Mouse (Mus musculus): ENCODE measurements around the gene Calm1. TPM values are rescaled to one million over a fixed set of nuclear protein-coding genes. Genes with fewer than 3 reads are reported as not detected.
A peak's percentile ranks its signal among the peaks of the same experiment; 100 is the strongest.

The Calm1 gene
- total RNA-seq, 2 experiments from 2014 or later = 167 to 549 TPM

DNA sequence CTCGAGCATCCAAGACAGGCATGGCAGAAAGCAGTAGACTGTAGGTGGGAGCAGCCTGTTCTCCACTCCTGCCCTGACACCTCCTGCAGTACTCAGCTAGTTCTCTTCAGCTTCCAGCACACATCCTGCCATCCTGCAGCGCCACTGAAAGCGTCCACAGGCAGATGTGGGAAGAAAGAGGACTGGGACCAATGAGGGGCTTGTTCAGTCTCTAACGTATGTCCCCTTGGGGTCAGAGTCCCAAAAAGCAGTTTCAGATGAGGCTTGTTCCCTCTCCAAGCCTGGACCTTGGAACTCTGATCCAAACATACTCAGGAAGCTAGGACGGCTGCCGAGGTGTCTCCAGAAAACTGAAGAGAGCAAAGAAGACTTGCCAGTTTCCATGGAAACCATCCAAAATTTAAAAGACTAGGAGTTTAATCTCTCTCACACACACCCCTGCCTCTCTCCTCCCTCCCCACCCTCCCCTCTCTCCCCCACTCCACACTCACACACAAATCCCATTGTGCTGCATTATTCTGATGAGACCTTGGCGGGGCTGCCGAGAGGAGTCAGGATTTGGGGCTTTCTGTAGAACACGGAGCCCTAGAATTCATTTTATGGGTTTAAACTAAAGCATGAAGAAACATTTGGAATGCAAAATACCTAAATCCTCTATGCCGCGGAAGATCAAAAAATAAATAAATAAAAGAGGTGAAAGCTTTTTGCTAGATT lies 22.5 kb downstream of the Calm1 start:
- no peak for ATAC-seq (replicated peaks; ENCODE audit: poor library complexity, severe bottlenecking)

DNA sequence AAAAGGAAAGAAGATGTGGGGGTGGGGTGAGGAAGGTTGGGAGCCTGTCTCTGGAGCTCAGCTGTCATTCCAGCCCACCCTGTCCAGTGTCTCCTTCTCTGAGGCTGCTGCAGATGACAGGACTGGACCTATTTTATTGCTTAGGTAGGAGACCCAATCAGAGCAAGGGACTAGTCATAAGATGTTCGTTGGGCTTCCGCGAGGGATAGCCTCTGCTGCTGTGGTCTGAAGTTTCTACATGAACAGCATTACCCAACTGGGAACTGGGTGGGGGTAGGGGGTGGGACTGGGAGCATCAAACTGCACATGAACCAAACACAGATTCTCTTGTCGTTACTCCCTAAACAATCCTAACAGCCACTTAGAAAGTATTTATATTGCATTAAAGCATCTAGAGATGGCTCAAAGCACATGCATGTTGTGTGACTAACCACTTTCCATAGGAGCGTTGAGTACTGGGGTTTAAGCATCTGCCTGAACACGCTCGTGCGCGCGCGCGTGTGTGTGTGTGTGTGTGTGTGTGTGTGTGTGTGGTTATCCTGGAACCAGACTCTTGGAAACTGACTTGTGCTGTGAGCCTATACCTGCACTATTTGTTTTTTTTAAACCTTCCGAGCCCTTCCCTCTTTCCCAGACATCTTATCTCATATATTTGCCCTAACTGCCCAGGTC lies 23.2 kb downstream of the Calm1 start:
- no peak for ATAC-seq (replicated peaks; ENCODE audit: poor library complexity, severe bottlenecking)

DNA sequence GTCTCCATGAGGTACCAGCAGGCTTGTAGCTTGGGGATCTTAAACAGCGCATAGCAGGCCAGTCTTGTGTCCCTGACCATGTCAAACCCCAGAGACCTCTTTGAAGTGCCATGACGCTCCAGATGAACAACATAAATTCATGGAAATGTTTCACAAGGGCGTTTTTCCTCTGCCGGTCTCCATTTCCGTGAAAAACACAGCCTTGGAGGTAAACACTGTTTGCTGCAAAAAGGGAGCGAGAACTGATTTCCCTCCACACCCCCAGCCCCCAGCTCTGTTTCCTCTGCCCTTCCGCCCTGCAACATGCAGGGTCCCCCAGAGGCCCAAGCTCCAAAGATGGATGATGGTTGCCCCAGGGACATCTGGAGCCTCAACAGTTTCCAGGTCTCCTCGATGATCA lies 24.3 kb downstream of the Calm1 start:
- ATAC-seq (replicated peaks; ENCODE audit: poor library complexity, severe bottlenecking) = no peak

DNA sequence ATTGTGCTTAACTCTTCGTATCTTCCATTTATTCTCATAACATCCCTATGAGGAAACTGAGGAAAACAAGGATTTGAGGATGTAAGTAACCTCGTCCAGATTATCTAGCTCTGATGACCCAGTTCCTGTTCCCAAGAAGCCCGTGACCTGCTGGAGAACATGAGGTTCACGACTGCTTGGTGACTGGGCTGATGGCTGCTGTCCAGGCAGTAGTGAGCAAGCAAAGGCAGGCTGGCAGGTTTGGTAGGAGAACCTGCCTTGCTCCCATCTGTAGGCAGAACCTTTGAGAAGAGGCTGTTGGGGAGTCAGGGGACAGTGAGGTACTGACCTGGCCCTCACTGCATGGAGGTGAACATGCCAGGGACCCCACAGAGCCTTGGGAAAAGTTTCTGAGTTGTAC lies 26.0 kb downstream of the Calm1 start:
- ATAC-seq (replicated peaks; ENCODE audit: poor library complexity, severe bottlenecking) = no peak

DNA sequence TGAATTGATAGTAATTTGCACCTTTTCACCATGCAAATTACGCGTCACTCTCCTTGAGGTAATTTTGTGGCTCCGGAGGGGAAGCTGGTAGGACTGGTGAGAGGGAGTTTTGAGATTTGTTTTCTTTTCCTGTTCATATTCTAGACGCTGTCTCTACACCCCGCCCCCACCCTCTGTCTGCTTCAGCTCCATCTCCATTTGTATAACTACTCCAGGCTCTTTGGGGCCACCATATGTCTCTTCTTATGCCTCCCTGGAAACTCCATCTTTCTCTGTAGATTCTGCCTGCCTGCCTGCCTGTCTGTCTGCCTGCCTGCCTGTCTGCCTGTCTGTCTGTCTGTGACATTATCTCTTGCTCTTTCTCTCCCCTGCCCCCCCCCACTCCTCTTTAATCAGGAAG lies 26.8 kb downstream of the Calm1 start:
- no peak for ATAC-seq (replicated peaks; ENCODE audit: poor library complexity, severe bottlenecking)

DNA sequence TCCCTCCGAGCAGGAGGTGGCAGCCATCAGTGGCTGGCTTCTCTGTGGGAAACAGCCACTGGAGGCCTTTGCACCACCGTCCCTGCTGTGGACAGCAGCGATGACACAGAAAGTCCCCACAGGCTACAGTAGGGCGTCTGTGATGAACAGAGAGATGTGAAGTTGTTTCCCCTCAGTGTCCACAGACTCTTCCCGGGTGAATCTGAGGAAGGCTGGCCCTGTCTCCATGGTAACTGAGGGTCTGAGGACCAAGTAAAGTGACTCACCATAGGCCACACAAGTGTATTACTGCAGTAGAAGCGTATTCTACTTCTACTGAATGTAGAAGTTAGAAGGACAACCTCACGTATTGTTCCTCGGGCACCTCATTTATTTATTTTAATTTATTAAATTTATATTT lies 27.4 kb downstream of the Calm1 start:
- no peak for ATAC-seq (replicated peaks; ENCODE audit: poor library complexity, severe bottlenecking)

DNA sequence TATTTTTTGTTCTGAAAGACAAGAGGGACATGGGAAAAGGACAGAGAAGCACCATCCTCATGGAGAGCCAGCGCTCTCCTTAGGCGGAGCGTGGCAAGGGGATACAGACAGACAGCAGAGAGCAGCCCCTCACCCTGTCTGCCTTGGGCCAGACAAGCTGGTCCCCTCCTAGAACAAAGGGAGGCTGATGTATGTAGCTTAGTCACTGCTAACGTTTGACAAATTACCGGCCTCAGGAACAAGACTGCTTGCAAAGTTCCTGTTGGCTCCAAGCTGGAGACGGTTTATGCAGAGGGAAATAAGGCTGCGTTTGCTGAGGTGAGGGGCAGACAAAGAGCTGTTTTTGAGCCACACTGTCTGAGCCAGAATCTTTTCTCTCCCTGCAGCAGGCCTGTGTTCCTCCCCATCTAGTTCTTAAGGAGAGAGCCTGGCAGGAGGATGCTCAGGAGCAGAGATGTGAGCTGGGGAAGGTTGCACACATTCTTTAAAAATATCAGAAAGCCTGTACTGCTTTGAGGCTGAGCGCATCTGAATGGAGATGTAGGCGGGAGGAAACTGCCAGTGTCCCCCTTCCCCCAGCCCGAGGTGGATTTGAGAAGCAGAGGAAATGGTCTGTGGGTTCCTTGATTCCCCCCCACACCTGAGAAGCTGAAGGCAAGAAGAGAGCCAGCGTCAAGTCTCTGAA lies 28.9 kb downstream of the Calm1 start:
- no peak for ATAC-seq (replicated peaks; ENCODE audit: poor library complexity, severe bottlenecking)

DNA sequence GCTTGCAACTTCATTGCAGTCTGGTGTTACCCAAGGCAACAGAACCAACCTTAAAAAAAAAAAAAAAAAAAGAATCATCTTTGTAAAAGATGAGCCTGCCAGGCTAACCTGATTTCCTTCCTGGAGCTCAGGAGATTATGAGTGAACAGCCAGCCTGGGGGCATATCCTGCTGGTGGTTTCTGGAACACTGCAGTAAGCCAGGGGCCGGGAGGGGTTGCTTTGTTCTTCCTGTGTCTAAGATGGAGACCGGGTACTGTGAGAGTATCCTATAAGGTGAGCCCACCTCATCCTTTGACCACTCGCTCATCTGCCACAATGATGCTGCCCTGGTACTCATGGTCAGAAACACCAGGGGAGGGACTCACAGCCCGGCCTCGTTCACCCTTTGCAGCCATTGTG lies 35.0 kb downstream of the Calm1 start:
- ATAC-seq (replicated peaks; ENCODE audit: poor library complexity, severe bottlenecking) = no peak

DNA sequence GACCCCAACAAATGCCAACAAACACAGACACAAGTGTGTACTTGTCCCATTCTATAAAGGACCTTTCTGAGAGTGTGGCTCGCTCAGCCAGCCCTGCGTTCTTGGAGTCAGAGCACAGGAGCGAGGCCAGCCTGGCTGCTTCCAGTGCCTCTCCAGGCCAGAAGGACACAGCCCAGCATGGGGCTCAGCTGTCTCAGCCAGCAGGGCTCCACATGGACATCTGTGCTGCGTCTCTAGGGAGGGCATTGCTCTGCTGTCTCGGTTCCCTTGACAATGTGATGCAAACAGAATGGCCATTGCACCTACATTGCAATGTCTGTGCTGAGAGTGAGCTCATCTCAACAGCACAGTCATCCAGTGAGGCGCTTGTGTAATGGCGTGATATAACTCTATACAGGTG lies 35.7 kb downstream of the Calm1 start:
- ATAC-seq (replicated peaks; ENCODE audit: poor library complexity, severe bottlenecking) = no peak

DNA sequence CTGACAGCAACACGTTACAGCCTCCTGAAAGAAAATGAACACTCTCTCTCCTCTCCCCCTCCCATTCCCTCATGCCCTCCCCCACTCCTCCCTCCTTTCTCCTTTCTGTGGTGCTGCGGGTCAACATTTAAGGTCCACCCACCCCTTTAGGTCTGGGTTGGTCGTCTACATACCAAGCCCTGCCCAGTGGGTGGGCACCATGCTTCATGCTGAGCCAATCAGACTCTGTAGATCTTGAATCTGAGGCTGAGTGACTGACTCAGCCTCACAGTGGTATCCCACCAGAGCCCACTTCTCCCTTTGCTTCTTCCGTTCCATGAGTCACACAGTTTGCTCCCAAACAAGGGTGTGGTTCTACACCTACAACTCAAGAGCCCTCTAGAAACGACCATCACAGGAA lies 36.2 kb downstream of the Calm1 start:
- no peak for ATAC-seq (replicated peaks; ENCODE audit: poor library complexity, severe bottlenecking)

DNA sequence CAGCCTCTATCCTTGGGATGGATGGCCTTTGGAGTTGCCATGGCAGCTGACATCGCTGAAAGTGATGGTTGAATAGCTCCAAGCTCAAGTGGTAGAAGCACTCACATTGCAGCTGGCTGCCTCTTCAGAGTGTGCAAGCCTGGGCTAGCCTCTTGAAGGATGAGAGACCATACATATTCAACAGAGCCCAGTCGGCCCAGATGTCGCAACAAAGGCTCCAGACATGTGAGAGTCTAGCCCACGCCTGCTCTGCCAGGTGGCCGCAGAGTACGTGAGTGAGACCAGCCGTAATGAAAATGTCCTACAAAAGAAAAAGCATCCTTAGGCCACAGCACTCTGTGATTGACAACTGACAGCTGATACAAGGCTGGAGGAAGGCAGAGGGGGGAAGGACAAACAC lies 40.2 kb downstream of the Calm1 start:
- no peak for ATAC-seq (replicated peaks; ENCODE audit: poor library complexity, severe bottlenecking)

DNA sequence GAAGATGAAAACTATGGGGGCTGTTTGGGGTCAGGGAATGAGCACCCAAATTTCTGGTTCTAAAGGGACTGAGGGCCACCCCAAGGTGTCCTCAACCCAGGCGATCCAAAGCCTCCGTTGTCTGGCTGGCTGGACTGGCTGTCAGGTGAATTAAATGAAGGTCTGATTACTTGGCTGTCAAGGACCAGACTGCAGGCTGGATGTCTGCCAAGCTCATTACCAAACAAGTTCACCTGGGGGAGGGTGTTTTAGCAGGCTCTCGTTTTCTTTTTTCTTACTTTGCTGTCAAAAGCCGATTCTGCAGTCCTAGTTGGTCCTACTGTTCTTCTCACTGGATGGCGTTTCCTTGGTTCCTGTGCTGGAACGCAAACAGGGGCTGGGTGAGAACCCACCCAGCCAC lies 40.6 kb downstream of the Calm1 start:
- ATAC-seq (replicated peaks; ENCODE audit: poor library complexity, severe bottlenecking) = no peak

DNA sequence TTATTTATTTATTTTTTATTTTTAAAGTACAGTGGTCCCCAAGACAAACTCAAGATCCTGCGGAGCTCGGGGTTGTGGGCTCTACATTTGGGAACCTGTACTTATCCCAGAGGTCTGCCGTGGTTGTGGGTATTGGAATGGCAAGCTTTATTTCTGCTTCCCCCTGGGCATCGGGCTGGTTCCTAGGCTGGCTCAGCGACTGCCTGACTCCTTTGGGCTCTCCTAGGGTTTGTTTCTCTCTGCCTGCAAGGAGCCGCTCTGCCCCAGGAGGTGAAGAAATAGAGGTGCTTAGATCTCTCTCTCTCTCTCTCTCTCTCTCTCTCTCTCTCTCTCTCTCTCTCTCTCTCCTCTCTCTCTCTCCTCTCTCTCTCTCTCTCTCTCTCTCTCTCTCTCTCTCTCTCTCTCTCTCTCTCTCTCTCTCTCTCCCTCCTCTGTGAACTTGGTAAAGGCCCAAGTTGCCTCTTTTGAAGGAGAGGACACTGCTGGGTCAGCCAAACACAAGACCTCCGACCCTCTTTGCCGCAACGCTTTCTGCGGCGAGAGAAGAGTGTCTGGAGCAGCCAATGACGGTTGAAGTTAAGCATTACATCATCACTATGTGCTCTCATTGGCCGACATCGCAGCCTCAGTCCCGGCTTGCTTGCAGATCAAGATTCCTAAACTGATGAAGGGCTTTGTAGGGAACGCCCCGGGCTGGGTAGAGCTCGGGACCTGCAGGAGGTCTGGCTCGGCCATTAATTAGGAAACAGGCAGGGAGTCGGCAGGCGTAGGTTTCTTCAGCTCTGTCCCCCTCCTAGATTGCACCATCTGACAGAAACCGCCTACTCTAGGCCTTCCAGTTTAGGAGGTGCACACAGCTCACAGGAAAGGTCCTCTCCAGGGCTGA lies 42.9 kb downstream of the Calm1 start:
- ATAC-seq (replicated peaks; ENCODE audit: poor library complexity, severe bottlenecking) = peak; percentile 81

DNA sequence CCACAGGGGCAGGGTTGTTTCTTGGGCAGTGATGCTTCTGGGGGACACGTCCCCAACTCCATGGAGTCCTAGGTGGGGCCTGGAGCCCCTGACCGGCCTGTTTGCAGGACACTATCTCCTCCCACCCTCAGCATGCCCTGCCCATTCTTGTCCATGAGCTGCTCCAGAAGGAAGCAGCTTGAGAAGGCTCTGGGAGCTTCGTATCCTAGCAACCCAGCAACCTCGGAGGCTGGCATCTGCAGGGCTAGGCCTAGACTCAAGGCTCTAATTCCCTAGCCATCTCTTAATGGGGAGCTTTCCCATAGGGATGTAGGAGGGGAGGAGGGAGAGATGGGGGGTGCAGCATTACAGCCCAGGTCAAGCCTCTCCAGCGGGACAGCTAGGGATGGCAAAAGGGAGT lies 45.3 kb downstream of the Calm1 start:
- no peak for ATAC-seq (replicated peaks; ENCODE audit: poor library complexity, severe bottlenecking)

DNA sequence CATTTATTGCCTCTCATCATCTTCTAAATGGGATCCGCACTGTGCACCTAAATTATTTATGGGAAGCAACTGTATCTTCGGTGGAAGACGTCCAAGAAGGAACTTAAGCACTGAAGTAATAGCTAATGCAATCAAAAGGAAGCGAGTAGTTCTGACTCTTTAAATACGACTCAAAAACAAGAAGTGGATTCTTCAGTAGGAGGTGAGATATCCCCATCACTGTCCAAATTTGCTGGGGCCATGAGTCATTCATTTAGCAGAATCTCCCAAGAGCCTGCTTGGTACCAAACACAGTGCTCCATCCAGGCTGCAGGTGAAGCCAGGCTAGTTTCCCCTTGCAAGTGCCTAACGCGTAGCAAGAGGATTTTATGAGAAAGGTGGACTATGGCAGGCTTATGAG lies 49.9 kb downstream of the Calm1 start:
- ATAC-seq (replicated peaks; ENCODE audit: poor library complexity, severe bottlenecking) = peak; percentile 30; the same call in 1 of the 2 replicates

DNA sequence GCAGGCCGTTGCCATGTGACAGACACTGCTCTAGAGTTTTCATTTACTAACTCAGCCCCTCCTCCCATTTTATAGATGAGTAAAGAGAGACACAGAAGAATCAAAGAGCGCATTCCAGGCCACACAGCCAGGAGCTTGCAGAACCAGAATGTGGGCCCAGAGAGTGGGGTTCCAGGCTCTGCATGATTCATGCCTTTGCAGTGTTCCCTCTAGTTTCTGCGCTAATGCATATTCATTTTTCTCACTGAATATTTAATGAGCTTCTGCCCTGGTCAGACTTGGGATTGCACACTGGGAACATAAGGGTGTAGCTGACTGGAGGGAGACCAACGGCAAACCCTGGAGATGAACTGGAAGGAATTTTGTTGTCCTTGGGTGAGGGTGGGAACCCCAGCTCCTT lies 55.2 kb downstream of the Calm1 start:
- ATAC-seq (replicated peaks; ENCODE audit: poor library complexity, severe bottlenecking) = no peak

DNA sequence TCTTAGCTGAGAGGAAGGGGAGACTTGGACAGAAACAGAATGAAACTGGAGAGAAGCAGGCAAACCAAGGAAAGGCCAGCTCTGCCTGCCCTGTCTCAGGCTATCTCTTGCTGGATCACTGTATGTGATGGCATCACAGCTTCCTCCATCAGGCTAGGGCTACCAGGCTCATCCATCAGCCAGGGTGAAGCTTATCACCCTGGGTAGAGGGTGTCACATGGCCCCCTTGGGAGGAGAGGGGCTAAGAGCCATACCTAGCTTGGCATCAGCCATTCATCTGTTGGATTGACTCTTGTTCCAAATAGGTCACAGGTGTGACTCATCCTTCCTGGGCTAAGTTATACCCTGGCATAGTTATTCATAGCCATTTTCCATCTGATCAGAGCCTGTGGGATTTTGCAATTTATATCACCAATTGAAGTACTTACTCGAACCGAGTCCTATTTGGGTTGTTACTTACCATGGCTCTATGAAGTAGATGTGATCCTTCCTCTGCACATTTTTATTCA lies 56.3 kb downstream of the Calm1 start:
- ATAC-seq (replicated peaks; ENCODE audit: poor library complexity, severe bottlenecking) = no peak

DNA sequence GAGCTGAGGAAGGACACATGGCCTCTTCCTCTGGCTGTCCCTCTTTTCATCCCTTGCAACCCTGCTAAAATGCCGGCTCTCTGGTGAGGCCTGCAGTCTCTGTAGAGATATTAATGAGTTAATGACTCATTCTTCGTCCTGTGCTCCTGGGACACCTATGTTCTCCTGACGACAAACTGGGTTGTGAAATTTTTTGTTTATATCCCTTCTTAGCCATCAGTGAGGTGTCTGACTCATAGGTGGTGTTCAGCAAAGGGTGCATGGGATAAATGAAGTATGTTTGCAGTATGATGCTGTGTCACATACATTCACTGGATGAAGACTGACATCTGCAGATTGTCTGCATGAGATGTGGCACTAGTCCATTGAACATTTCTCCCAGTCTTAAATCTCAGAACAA lies 58.5 kb downstream of the Calm1 start:
- ATAC-seq (replicated peaks; ENCODE audit: poor library complexity, severe bottlenecking) = no peak

All from granulocyte monocyte progenitor cell, adult 5-6 weeks (primary cell).